Mouse (Mus musculus): ENCODE results near the gene Magi1. TPM values are rescaled to one million over a fixed set of nuclear protein-coding genes. Genes with fewer than 3 reads are reported as not detected.
A peak's percentile ranks its signal among the peaks of the same experiment; 100 is the strongest.

Magi1 gene
- total and polyA plus RNA-seq, 2 experiments from 2014 or later, result 27.6 to 45.4 TPM

DNA sequence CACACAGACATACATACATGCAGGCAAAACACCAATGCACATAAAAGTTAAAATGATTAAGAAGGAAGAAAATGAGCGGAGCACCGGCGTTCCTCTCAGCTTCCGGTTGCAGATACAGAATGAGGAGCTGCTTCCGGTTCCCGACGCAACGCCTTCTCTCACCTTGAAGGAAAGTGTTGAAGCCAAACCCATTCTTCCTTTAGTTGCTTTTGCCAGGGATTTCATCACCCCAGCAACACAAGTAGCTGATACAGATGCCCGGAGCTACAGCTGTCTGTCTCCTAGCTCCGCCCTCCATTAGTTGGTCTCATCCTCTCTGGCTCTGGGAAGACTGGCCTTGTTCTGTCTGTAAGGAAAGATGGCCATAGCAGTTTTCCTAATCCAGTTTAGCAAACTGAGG, 18.1 kb upstream of the Magi1 start:
- TF ChIP-seq CTCF (IDR thresholded peaks at IDR 0.05), result no peak
- no peaks in the 10 kb centered on the region for H3K9me3 ChIP-seq (ENCODE audit: low read length)
- H3K27ac ChIP-seq (ENCODE audit: low read depth, low read length), result no peak overlapping the region
- no peak for ATAC-seq (ENCODE audit: low FRiP score)
- no peaks in the 10 kb centered on the region for H3K36me3 ChIP-seq (ENCODE audit: insufficient read depth, low read length)
- H3K4me1 ChIP-seq (ENCODE audit: insufficient read depth, low read length), result no peaks in the 10 kb centered on the region
- H3K27me3 ChIP-seq (ENCODE audit: insufficient read depth, low read length), result no peaks in the 10 kb centered on the region
- no peak overlapping the region for H3K4me3 ChIP-seq (ENCODE audit: low read depth, low read length)
- 90% methylated on average over 10 of the region's 10 CpGs for WGBS
- no peak for DNase-seq (ENCODE audit: low spot score)
- H3K4me2 ChIP-seq (ENCODE audit: low read depth, low read length, poor library complexity, severe bottlenecking), result no peak overlapping the region
- H3K9ac ChIP-seq (replicated peaks; ENCODE audit: low read length, poor library complexity, severe bottlenecking), result no peak overlapping the region

DNA sequence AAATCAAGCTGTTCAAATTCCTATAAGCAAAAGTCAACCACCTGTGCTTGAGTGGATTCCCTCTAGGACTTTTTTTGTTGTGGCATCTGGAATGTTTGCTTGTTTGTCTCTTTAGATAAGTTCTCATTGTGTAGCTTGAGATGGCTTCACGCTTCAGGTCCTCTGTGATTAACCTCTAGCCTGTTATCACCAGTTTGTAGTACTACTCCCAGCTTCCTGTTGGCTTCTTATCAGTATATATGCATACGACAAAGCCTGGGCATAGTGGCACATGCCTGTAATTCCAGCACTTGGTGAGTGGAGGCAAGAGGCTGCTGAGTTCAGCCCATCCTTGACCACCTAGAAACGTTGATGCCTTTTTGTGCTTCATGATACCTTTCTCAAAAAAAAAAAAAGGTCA, 16.8 kb upstream of the Magi1 start:
- Histone ChIP-seq H3K4me2 (ENCODE audit: low read depth, low read length, poor library complexity, severe bottlenecking) (no peak overlapping the region), H3K27me3 (ENCODE audit: insufficient read depth, low read length) (no peaks in the 10 kb centered on the region), H3K36me3 (ENCODE audit: insufficient read depth, low read length) (no peaks in the 10 kb centered on the region), H3K4me1 (ENCODE audit: insufficient read depth, low read length) (no peaks in the 10 kb centered on the region), H3K4me3 (ENCODE audit: low read depth, low read length) (no peak overlapping the region), H3K27ac (ENCODE audit: low read depth, low read length) (no peak overlapping the region), H3K9me3 (ENCODE audit: low read length) (no peaks in the 10 kb centered on the region), H3K9ac (replicated peaks; ENCODE audit: low read length, poor library complexity, severe bottlenecking) (no peak overlapping the region)
- TF ChIP-seq CTCF (IDR thresholded peaks at IDR 0.05), result no peak
- no peak for DNase-seq (ENCODE audit: low spot score)
- ATAC-seq (ENCODE audit: low FRiP score), result no peak
- WGBS, result 83% methylated on average over 3 of the region's 3 CpGs

DNA sequence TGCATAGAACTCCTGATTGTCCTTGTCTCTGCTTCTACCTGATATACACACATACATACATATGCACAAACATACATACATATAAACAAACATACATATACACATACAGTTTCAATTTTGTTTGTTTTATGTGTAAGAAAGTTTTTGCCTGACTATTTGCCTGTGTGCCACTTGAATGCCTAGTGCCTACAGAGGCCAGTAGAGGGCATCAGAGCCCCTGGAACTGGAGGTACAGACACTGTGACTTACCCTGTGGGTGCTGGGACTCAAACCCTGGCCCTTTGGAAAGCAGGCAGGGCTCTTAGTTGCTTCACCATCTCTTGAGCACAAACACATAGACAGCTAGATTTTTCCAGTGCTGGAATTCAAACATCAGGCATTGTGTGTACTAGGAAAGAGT, 3.7 kb upstream of the Magi1 start:
- Histone ChIP-seq H3K27me3 (ENCODE audit: insufficient read depth, low read length) (no peaks in the 10 kb centered on the region), H3K9me3 (ENCODE audit: low read length) (no peaks in the 10 kb centered on the region), H3K27ac (ENCODE audit: low read depth, low read length) (no peak overlapping the region), H3K4me2 (ENCODE audit: low read depth, low read length, poor library complexity, severe bottlenecking) (no peak overlapping the region), H3K36me3 (ENCODE audit: insufficient read depth, low read length) (no peaks in the 10 kb centered on the region), H3K4me3 (ENCODE audit: low read depth, low read length) (no peak overlapping the region), H3K9ac (replicated peaks; ENCODE audit: low read length, poor library complexity, severe bottlenecking) (no peak overlapping the region), H3K4me1 (ENCODE audit: insufficient read depth, low read length) (0 out of 2 replicates have a peak, but pooled peaks cover 2% of the 10 kb centered on the region)
- ATAC-seq (ENCODE audit: low FRiP score) (no peak), DNase-seq (ENCODE audit: low spot score) (no peak)
- TF ChIP-seq CTCF (IDR thresholded peaks at IDR 0.05), result no peak

DNA sequence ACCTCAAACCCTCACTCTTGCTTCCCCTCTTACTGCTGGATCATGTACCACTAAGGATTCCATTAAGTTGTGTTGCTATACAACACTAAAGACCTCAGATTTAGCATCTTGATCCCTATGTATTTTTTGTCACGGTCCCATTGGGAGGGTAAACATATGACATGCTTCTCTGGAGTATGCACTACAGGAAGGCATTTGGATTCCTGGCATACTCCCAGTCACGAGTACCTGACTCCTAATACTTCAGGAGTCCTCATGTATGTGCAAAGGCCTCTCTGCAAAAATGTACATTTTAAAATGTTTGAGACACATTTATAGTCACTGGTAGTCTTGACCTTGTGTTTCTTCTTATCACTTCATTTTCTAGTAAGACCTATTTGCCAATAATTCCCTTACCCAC, 2.8 kb upstream of the Magi1 start:
- no peak for ATAC-seq (ENCODE audit: low FRiP score)
- WGBS, result 85% methylated on average over 2 of the region's 2 CpGs
- no peak overlapping the region for H3K4me3 ChIP-seq (ENCODE audit: low read depth, low read length)
- no peak for DNase-seq (ENCODE audit: low spot score)
- TF ChIP-seq CTCF (IDR thresholded peaks at IDR 0.05), result no peak
- no peak overlapping the region for H3K27ac ChIP-seq (ENCODE audit: low read depth, low read length)
- H3K9ac ChIP-seq (replicated peaks; ENCODE audit: low read length, poor library complexity, severe bottlenecking), result no peak overlapping the region
- no peak overlapping the region for H3K4me2 ChIP-seq (ENCODE audit: low read depth, low read length, poor library complexity, severe bottlenecking)
- no peaks in the 10 kb centered on the region for H3K9me3 ChIP-seq (ENCODE audit: low read length)
- H3K27me3 ChIP-seq (ENCODE audit: insufficient read depth, low read length), result no peaks in the 10 kb centered on the region
- H3K4me1 ChIP-seq (ENCODE audit: insufficient read depth, low read length), result peaks cover 6% of the 10 kb centered on the region; the same call in 1 of the 2 replicates
- H3K36me3 ChIP-seq (ENCODE audit: insufficient read depth, low read length), result no peaks in the 10 kb centered on the region

DNA sequence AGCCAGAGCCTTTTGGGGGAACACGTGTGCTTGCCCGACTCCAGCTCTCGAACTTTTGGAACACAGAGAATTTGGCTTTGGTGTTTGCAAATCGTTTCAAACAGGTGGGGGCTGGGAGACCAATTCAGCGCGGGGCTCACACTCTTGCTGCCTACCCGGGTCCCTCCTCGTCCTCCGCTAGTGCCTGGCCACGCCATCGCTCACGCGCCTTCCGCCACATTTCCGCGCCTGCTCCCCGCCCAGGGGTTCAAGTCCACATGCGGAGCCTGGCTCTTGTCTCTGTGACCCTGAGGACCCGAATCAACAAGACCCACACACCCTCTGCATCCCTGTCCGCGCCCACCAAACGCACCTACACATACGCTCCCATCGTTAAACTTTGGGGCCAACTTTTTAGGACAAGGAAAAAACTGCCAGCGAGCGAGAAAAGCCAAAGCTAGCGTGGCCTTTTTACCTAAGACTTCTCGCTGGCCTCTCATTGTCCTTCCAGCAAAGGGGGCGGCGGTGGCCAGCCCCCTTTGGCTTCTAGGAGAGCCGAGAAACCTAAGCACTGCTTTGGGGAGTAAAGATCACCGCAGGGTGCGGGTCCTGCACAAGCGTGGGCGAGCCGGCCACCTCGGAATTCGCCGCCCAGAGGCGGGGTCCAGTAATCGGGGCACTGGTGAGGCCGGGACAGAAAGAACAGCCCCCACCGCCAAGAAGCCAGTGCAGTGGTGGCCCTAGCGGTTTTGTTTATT, 540 bp upstream of the Magi1 start:
- Histone ChIP-seq H3K4me2 (ENCODE audit: low read depth, low read length, poor library complexity, severe bottlenecking) (peak overlapping the region; percentile 96), H3K9ac (replicated peaks; ENCODE audit: low read length, poor library complexity, severe bottlenecking) (no peak overlapping the region), H3K36me3 (ENCODE audit: insufficient read depth, low read length) (no peaks in the 10 kb centered on the region), H3K9me3 (ENCODE audit: low read length) (no peaks in the 10 kb centered on the region), H3K27ac (ENCODE audit: low read depth, low read length) (no peak overlapping the region), H3K27me3 (ENCODE audit: insufficient read depth, low read length) (no peaks in the 10 kb centered on the region), H3K4me3 (ENCODE audit: low read depth, low read length) (peak overlapping the region; percentile 86), H3K4me1 (ENCODE audit: insufficient read depth, low read length) (peaks cover 13% of the 10 kb centered on the region; the same call in 1 of the 2 replicates)
- DNase-seq (ENCODE audit: low spot score) (no peak), ATAC-seq (ENCODE audit: low FRiP score) (peak; percentile 50; the same call in 1 of the 2 replicates)
- TF ChIP-seq CTCF (IDR thresholded peaks at IDR 0.05), result no peak
- under 1% methylated on average over 44 of the region's 44 CpGs for WGBS

Measured in midbrain, postnatal 0 days (tissue).